Mouse (Mus musculus) brown adipose tissue, adult 24 weeks (tissue): Measurements from ENCODE around the gene C130079G13Rik. TPM values are rescaled to one million over a fixed set of nuclear protein-coding genes. Genes with fewer than 3 reads are reported as not detected.
A peak's percentile ranks its signal among the peaks of the same experiment; 100 is the strongest.
"Not testable (repeated sequence)": the region's sequence is repeated elsewhere in the genome, so short reads cannot be mapped to it uniquely, and the experiment has no call there.

Experiments
- H3K27ac ChIP-seq: fragments of 200-500 bp; replicated peaks from 2 replicates; pipeline ENCODE4 v1.5.1; 2012; ENCODE audit warnings: low read depth, mild to moderate bottlenecking, low read length
- H3K4me1 ChIP-seq: fragments of 200-500 bp; 2 replicates; pipeline ENCODE4 v1.6.1; 2012; ENCODE audit warnings: low read length, mixed read lengths; ENCODE audit not compliant: control insufficient read depth, insufficient read depth, insufficient read length
- H3K4me3 ChIP-seq: fragments of 200-500 bp; 2 replicates; pipeline ENCODE4 v1.5.1; 2012; ENCODE audit warnings: low read depth, mild to moderate bottlenecking, low read length, moderate library complexity; ENCODE audit not compliant: insufficient read depth
- polyA plus RNA-seq: library from polyadenylated mRNA; stranded (reverse); fragments of >200 nt; gene quantifications from 2 replicates; pipeline ENCODE4 v1.2.4, GENCODE M21; 2012; ENCODE audit not compliant: missing spikeins, insufficient read depth, insufficient read length

C130079G13Rik gene
- polyA plus RNA-seq, result not detected in 2 replicates

GRCm38 (mm10) chr3:59924914-59925313, at the start of gene C130079G13Rik:
Gene C130079G13Rik, plus strand, starts transcription at chr3:59925214.
- no peaks in the 10 kb centered on the region for H3K4me1 ChIP-seq
- H3K27ac ChIP-seq, result no peak within 1 kb of the TSS
- H3K4me3 ChIP-seq, result no peak within 1 kb of the TSS

- H3K27ac ChIP-seq, H3K4me3 ChIP-seq, H3K4me1 ChIP-seq: not testable (repeated sequence)
Observed at GRCm38 (mm10) chr3:59877601-59878000, 47.4 kb upstream of the C130079G13Rik start.

GRCm38 (mm10) chr3:59879801-59880554, 45.0 kb upstream of the C130079G13Rik start:
- H3K4me3 ChIP-seq, H3K4me1 ChIP-seq, H3K27ac ChIP-seq: not testable (repeated sequence)

GRCm38 (mm10) chr3:59893276-59893675, 31.7 kb upstream of the C130079G13Rik start:
- 0 out of 2 replicates have a peak overlapping the region, but pooled peaks have one; percentile 49 for H3K27ac ChIP-seq
- no peak overlapping the region for H3K4me3 ChIP-seq
- H3K4me1 ChIP-seq, result peaks cover 2% of the 10 kb centered on the region; the same call in 1 of the 2 replicates

- H3K27ac ChIP-seq, result no peak overlapping the region
- H3K4me3 ChIP-seq, result no peak overlapping the region
- H3K4me1 ChIP-seq, result no peaks in the 10 kb centered on the region
Observed at GRCm38 (mm10) chr3:59934621-59935020, 9.6 kb downstream of the C130079G13Rik start.

GRCm38 (mm10) chr3:59947294-59947950, 22.4 kb downstream of the C130079G13Rik start:
- H3K27ac ChIP-seq, result no peak overlapping the region
- no peaks in the 10 kb centered on the region for H3K4me1 ChIP-seq
- H3K4me3 ChIP-seq, result no peak overlapping the region

- Histone ChIP-seq H3K27ac (no peak overlapping the region), H3K4me3 (no peak overlapping the region), H3K4me1 (no peaks in the 10 kb centered on the region)
Observed at GRCm38 (mm10) chr3:59970891-59971290, 45.9 kb downstream of the C130079G13Rik start.

GRCm38 (mm10) chr3:59974591-59974990, 49.6 kb downstream of the C130079G13Rik start:
- no peak overlapping the region for H3K27ac ChIP-seq
- H3K4me1 ChIP-seq, result no peaks in the 10 kb centered on the region
- no peak overlapping the region for H3K4me3 ChIP-seq

Other genes with a start within 250 kb of the C130079G13Rik start
- not detected in 2 replicates for gene Gm5538, start 195.4 kb upstream of the C130079G13Rik start, polyA plus RNA-seq
- gene Gm8298, start 64.2 kb upstream of the C130079G13Rik start, polyA plus RNA-seq, result not detected in 2 replicates
- not detected in 2 replicates for gene Aadacl2, start 81.5 kb downstream of the C130079G13Rik start, polyA plus RNA-seq
- not detected in 2 replicates for gene Aadac, start 100.5 kb downstream of the C130079G13Rik start, polyA plus RNA-seq
- 15.1 and 17.4 TPM in 2 replicates for gene Sucnr1, start 156.7 kb downstream of the C130079G13Rik start, polyA plus RNA-seq